Mouse (Mus musculus) stomach, postnatal 0 days (tissue): Measurements from ENCODE around the gene Micu2.

Source experiments
- CTCF ChIP-seq: IDR thresholded peaks from 2 replicates; pipeline ENCODE4 v1.5.1; 2016; ENCODE audit warnings: antibody characterized with exemption, low read depth, mild to moderate bottlenecking, moderate library complexity
- EP300 ChIP-seq: optimal IDR thresholded peaks from 2 replicates; pipeline ENCODE3; 2016; ENCODE audit warnings: antibody characterized with exemption

DNA sequence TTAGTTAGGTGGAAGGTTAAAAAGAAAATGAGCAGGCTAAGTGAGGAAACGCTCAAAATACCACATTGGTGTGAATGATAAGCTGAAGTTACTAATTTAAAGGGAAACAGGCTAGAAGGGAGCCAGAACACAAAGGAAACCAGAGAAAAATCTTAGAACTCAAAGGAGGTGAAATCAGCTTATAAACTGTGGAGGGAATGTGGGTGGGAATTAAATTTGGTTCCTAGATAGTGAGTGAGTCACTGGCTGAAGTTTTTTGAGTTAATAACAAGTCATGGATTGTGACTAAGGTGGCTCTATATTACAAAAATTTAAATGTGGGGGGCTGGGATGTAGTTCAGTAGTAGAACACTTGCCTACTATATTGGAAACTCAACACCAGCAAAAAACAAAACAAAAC lies 1.6 kb downstream of the Micu2 start:
- TF ChIP-seq CTCF (no peak), EP300 (no peak)
